Mouse (Mus musculus) naive thymus-derived CD4-positive, alpha-beta T cell, adult 2 months (primary cell): Measurements from ENCODE around the gene Cep70.

ENCODE experiments used
- DNase-seq: peaks from one replicate; pipeline ENCODE4 v3.0.0-alpha.2; 2011; ENCODE audit warnings: low read depth

The Cep70 gene

GRCm38 (mm10) chr9:99320006-99320405 lies 76.8 kb downstream of the Cep70 start:
- no peak for DNase-seq

- no peak for DNase-seq
These were observed 82.2 kb downstream of the Cep70 start for GRCm38 (mm10) chr9:99325208-99325929.

DNA sequence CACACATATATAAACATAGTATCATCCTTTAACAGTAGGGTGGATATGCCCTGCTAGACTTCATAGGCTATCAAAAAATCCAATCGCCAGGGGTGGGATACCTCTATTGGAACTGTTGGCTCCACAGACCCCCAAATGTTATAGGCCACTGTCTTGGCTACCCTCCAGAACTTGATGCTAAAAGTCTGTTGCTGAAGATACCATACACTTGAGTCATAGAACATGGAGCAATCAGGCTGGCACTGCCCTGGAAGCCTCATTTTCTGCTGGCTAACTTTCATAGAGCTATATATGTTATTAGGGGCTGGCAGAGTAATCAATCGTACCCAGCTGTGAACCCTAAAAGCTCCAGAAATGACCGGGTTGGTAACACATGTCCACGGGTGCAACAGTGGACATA lies 82.8 kb downstream of the Cep70 start:
- no peak for DNase-seq

DNA sequence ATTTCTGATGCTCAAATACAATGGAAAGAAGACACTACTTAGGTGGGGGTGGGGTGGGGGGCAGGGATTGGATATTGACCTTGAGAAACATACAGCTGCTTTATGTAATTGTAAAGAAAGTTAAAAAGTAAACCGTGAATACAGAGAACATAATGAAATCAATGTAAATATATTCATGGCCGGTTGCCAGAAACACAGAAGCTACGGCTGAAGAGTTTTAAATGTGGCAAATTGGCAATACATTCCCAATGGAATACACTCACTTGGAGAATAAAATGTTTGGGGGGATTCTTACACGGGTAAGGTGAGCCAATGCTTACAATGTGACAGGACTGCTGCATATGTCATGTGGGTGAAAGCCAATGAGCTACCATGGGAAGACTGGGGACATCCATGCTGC lies 83.7 kb downstream of the Cep70 start:
- DNase-seq, result no peak

GRCm38 (mm10) chr9:99336538-99336937 lies 93.4 kb downstream of the Cep70 start:
- DNase-seq, result no peak

- no peak for DNase-seq
These were observed 95.1 kb downstream of the Cep70 start for GRCm38 (mm10) chr9:99338293-99338692.

- no peak for DNase-seq
These were observed 96.0 kb downstream of the Cep70 start for GRCm38 (mm10) chr9:99339182-99339581.

- no peak for DNase-seq
These were observed 97.0 kb downstream of the Cep70 start for GRCm38 (mm10) chr9:99340126-99340525.

GRCm38 (mm10) chr9:99341600-99341999 lies 98.4 kb downstream of the Cep70 start:
- no peak for DNase-seq

DNA sequence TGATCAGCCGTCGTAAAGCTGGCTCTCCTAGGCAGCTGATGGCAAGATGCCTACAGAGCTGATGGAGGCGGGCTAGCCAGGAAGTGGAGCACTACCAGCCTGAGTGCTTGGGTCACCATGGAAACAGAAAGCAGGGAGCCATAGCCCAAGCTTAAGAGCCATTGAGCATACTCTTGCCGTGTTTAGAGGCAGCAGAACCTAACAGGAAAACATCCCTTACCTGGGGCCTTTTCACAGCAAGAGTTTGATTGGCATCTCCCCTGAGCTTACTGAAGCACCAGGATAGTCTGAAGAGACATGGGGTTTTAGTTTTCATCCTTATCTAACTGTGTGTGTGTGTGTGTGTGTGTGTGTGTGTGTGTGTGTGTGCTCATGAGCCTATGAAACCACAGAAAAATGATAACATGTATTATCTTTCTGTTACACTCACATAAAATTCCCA lies 102.2 kb downstream of the Cep70 start:
- DNase-seq, result no peak
